Mouse (Mus musculus) common myeloid progenitor, adult 5-6 weeks (primary cell): ENCODE measurements around the gene Nolc1. TPM values are rescaled to one million over a fixed set of nuclear protein-coding genes. Genes with fewer than 3 reads are reported as not detected.

ENCODE experiments used
- total RNA-seq: library from RNA; stranded (forward); fragments of 200-1000, 187-1606 nt; gene quantifications from 2 replicates; pipeline ENCODE4 v1.2.3, GENCODE M21; 2017

Gene Nolc1
- total RNA-seq, 1 experiment from 2014 or later: 197 TPM

Other genes starting within 250 kb of the Nolc1 start
- 7.4 and 9.5 TPM in 2 replicates for gene Armh3, start 77.4 kb upstream of the Nolc1 start, total RNA-seq
- 4.1 and 4.9 TPM in 2 replicates for gene Hps6, start 72.4 kb upstream of the Nolc1 start, total RNA-seq
- 15.0 and 48.0 TPM in 2 replicates for gene Pprc1, start 31.0 kb upstream of the Nolc1 start, total RNA-seq
- 136 and 160 TPM in 2 replicates for gene Ldb1, start 30.6 kb upstream of the Nolc1 start, total RNA-seq
- gene Elovl3, start 56.0 kb downstream of the Nolc1 start, total RNA-seq: not detected in 2 replicates
- not detected in 2 replicates for gene Pitx3, start 72.5 kb downstream of the Nolc1 start, total RNA-seq
- 23.7 and 38.7 TPM in 2 replicates for gene Gbf1, start 76.6 kb downstream of the Nolc1 start, total RNA-seq
- gene Nfkb2, start 228.5 kb downstream of the Nolc1 start, total RNA-seq: 7.2 and 8.3 TPM in 2 replicates